Comparison of ENCODE assay signal across 1 mouse cellular context in the genomic region with DNA sequence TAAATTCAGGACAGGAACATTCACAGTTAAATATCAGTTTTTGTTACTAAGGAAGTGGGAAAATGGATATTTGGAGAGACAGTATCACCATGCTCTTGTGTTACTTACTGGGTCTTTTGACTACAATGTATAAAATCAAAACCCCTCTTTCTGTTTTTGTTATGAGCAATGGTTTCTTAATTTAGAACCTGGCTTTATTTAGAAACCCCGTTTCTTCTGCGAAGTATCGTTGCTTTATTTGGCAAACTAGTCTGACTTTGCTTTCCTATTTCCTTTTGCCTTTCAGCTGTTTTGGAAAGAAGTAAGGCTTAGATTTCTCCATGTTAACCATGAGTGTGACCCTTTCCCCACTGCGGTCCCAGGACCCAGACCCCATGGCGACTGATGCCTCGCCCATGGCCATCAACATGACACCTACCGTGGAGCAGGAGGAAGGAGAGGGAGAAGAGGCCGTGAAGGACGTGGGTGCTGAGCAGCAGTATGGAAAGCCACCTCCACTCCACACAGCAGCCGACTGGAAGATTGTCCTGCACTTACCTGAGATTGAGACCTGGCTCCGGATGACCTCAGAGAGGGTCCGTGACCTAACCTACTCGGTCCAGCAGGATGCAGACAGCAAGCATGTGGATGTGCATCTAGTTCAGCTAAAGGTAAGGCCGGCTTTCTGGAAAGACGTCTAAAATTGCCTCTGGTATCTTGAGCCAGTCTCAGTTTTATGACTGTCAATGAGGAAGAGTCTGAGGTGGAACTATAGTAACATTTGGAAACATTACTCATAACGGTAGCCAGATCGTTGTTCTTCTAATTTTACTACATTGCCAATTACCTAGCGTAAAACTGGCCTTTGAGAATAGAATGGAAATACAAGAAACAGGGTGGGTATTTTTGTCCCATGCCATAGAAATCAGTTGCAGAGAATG.
TF ChIP-seq lines count a peak whose summit lies in the region.

No protein-coding gene starts in this region.

TF ChIP-seq in CH12.LX, 34 proteins besides CTCF, POLR2A, EP300 and RAD21 (continued from another document):
- TF ChIP-seq ZMIZ1 (IDR thresholded peaks at IDR 0.05; ENCODE audit: low read depth, low read length) (no peak), SIN3A (IDR thresholded peaks at IDR 0.05; ENCODE audit: low read length) (peak; percentile 43; the same call in 1 of the 2 replicates), MYC (IDR thresholded peaks at IDR 0.05; ENCODE audit: low read depth, low read length) (peak; percentile 49; the same call in 1 of the 2 replicates), PAX5 (IDR thresholded peaks at IDR 0.05; ENCODE audit: low read length) (no peak), ELF1 (IDR thresholded peaks at IDR 0.05; ENCODE audit: low read depth, low read length) (0 out of 2 replicates have a peak, but pooled peaks have one; percentile 14), USF1 (IDR thresholded peaks at IDR 0.05; ENCODE audit: low read depth, low read length) (no peak), ZKSCAN1 (IDR thresholded peaks at IDR 0.05; ENCODE audit: borderline replicate concordance, low read depth, low read length) (no peak), RCOR1 (conservative IDR thresholded peaks at IDR 0.05; ENCODE audit: low read depth, low read length) (0 out of 2 replicates have a peak, but pooled peaks have one; percentile 34), ETS1 (conservative IDR thresholded peaks at IDR 0.05; ENCODE audit: low read depth, low read length) (peak; percentile 76), MAFK (IDR thresholded peaks at IDR 0.05; ENCODE audit: insufficient replicate concordance, low read length) (0 out of 2 replicates have a peak, but pooled peaks have one; percentile 43), POLR2AphosphoS2 (IDR thresholded peaks at IDR 0.05; ENCODE audit: low read depth, low read length) (no peak), JUND (conservative IDR thresholded peaks at IDR 0.05; ENCODE audit: low read depth, low read length) (peak; percentile 94), TBP (conservative IDR thresholded peaks at IDR 0.05; ENCODE audit: low read depth, low read length) (no peak), BHLHE40 (IDR thresholded peaks at IDR 0.05; ENCODE audit: low read depth, low read length) (peak; percentile 53), E2F4 (IDR thresholded peaks at IDR 0.05; ENCODE audit: insufficient replicate concordance, low read depth, low read length) (no peak), MAX (IDR thresholded peaks at IDR 0.05; ENCODE audit: low read length) (0 out of 2 replicates have a peak, but pooled peaks have one; percentile 4), IRF4 (IDR thresholded peaks at IDR 0.05; ENCODE audit: low read depth, low read length) (peak; percentile 88), ZC3H11A (IDR thresholded peaks at IDR 0.05; ENCODE audit: low read depth, low read length) (no peak), CHD2 (IDR thresholded peaks at IDR 0.05; ENCODE audit: low read length) (no peak), UBTF (IDR thresholded peaks at IDR 0.05; ENCODE audit: low read depth, low read length) (no peak), MXI1 (IDR thresholded peaks at IDR 0.05; ENCODE audit: low read depth, low read length) (0 out of 2 replicates have a peak, but pooled peaks have one; percentile 35)
TF ChIP-seq in CH12.LX: peak in this region for 16.
